Mouse (Mus musculus): ENCODE measurements around the gene Fosl1.

Gene Fosl1

DNA sequence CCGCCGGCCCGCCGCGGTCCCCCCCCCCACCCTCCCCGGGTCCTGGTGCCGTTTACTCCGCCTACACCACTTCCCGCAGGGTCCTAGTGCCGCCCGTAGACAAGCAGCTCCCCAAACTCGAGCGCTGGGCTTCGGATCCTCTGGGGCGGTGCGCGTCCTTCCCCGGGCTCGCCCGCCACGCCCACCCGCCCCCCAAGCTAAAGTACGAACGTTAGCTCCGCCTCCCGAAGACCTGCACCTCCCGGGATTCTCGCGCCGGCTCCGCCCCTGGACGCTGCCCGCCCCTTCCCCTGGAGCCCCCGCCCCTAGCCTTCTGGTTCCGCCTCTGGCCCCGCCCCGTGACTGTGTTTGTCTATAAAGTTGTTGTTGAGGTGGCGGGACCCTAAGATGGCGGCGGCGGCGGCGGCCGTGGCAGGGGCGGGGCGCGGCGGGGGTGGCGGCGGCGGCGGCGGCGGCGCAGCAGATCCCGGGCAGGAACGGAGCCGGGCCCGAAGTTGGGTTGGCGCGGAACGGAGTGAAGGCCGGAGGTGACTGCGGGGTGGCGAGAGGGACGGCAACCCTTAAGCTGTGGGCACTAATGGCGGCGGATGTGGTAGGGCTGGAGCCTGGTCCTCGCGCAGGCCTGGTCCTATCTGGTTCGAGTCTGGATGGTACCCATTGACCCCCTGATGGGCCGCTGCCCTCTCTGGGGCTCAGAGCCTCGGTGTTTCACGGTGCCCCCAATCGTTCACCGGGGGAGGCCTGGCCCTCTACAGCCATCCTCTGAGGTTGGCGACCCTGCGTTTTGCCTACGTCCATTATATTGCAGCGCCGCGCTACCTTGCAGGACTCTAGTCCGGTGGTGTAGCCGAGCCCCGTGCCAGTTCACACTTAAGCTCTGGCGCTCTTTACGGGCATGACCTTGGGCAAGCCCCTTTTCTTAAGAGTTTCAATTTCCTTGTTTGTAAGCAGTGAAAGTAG lies 22.3 kb upstream of the Fosl1 start, which contains the start of the genes Drap1 and AI837181:
TSS of gene Drap1 (minus strand) at position 198 of the 960 bp plus-strand sequence.
TSS of gene AI837181 (plus strand) at position 363 of the 960 bp plus-strand sequence.
- DNase-seq = peak; percentile 86 to 90

DNA sequence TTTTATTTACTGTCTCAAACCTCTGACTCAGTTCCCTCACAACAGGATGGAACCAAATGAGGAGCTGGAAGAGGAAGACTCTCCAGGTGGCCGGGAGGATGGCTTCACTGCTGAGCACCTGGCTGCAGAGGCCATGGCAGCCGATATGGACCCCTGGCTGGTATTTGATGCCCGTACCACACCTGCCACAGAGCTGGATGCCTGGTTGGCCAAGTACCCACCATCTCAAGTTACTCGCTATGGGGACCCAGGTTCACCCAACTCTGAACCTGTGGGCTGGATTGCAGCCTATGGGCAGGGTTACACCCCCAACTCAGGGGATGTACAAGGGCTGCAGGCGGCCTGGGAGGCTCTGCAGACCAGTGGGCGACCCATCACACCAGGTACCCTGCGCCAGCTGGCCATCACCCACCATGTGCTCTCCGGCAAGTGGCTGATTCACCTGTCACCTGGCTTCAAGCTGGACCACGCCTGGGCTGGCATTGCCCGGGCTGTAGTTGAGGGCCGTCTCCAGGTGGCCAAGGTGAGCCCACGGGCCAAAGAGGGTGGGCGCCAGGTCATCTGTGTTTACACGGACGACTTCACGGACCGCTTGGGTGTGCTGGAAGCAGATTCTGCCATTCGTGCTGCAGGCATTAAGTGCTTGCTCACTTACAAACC lies 21.3 kb upstream of the Fosl1 start:
- DNase-seq = no peak

DNA sequence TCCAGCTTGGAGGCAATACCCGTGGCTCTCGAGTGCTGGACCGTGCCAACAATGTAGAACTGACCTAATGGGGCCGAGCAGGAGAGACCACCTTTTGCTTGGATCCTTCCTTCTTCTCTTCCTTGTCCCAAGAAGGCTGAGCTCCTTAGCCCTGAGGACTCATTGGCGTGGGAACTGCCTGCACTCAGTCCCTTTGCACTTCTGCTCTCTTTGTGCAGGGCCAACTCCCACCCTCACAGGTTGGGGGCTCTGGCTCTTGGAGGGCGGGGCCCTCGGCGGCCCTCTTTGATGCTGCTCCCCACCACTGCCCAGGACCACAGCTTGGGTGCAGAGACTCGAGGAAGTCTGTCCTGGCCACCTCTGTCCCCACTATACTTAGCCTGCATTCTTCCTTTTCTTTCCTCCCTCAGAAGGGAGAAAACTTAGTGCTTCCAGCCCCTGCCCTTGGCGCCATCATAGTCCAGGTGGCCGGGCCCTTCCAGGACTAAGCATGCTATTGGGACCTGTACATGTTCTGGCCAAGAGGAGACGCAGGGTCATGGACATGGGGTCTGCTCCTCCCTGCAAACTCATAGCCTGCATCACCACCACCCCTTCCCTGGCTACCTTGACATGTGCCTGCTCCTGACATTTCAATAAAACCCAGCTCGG lies 20.6 kb upstream of the Fosl1 start:
- DNase-seq = no peak

DNA sequence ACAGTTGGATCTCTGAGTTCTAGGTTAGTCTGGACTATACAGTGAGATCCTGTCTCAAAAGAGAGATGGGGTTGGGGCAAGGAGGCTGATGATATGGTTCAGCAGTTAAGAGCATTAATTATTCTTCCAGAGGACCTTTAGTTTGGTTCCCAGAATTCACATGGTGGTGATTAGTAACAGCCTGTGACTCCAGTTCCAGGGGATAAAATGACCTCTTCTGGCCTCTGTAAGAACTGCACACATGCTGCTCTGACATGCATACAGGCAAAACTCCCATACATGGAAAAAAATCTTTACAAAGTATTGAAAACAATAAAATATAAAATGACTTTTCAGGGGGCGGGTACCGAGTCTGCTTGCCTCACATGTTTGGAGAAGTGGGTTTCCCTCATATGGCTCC lies 19.3 kb upstream of the Fosl1 start:
- DNase-seq = no peak

DNA sequence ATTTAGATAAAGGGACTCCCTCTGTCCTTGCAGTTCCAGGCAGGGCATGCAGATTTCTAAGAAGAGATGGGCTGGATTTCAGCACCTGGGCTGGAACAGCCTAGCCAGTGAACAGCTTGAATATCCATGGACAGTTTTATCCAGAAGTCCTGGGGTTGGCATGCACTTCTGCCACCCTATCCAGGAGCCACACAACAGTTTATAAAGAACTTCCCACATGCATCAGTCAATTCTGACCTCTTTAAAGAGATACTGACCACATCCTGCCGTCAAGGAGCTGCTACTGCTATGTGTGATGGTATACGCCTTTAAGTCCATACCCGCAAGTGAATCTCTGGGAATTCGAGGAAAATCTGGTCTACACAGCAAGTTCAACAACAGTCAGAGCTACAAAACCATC lies 18.1 kb upstream of the Fosl1 start:
- no peak for DNase-seq

DNA sequence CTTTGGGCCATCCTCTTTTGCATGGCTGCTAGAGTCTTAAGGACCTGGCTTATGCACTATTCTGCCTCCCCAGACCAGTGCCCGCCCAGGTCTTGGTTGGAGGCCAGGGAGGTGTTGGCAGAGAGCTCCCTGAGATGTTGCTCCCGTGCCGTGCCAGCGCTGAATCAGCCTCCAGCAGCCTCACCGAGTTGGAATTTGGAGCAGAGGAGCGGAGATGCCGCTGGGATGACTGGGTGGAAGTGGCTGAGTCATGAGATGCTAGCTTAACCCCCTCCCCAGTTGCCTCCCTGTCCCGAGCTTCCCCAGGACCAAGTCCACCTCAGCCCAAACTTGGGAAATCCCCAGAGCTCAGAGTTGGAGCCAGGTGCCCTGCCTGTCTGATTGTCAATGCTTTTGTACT lies 17.5 kb upstream of the Fosl1 start:
- no peak for DNase-seq

DNA sequence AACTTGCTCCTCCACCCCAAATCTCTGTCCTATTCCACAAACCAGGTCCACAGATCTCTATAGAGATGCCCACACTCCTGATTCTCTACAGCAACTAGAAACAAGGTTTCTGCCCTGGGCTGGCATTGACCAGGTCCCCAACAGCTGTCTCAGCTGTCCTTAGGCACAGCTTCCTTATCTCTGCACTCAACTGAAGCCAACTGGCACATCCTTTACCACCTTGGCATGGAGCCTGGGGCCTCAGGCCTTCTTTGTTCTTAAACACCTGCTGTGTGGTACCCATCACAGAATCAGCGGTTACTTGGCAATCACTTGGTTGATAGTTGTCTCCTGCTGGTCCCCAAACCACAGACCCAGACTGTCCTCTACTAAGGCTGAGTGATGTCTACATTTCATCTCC lies 16.9 kb upstream of the Fosl1 start:
- no peak for DNase-seq

DNA sequence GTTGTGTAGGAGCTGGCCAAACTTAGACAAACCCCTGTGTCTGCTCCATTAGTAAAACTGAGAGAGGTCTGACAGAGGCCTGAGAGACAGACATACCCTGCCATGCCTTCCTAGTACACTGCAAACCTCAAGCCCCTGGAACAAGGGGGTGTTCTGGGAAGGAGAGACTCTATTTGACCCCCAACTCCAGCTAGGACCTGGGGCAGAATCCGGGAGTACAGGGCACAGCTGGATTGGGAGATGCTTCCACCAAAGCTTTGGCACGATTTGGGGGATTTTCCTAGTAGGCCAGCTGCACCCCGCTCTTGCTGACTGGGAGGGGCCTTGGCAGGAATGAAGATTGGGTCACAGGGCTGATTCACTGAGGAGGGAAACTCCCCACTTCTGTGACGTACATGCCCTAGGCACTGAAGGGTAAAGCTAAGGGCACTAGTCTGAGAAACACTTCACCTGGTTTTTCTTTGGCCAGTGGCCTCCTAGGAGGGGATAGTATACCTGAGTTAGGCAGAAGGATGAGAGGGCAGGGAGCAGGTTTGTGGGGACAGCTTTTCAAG lies 15.4 kb upstream of the Fosl1 start:
- no peak for DNase-seq

DNA sequence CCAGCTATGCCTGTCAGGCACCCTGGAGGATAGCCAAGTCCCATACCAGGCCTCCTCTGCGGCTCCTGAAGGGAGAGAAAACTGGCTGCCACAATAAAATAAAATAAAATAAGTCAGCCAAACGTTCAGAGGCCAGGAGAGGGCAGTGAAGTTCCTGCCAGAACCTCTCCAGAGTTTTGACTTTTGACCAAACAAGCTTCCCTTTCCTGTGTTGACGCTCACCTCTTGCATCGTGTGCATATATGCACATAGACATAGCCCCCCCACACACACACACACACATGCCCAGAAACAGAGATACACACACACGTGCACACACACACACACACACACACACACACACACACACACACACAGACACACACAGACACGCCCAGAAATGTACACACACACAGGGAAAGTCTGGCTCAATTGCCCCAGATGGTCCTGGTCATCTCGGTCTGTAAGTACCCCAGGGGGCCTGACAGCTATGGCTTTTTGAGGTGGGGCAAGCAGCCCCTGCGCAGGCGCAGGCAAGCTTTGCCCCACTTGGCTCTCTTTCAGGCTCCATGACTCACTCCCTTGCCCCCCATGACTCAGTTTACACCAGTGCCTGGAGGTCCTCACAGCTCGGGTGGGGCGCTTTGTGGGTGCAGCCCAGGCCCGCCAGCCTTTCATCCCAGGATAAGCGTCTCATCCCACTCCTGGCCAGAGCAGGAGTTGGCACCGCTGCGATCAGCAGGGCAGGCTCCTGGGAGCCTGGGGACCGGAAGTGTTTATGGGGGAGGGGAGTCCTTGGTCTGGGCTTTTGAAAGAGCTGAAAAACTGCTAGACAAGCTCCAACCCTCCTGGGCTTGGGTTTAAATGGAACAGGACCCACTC lies 14.1 kb upstream of the Fosl1 start:
- DNase-seq = peak; percentile 47 to 67

DNA sequence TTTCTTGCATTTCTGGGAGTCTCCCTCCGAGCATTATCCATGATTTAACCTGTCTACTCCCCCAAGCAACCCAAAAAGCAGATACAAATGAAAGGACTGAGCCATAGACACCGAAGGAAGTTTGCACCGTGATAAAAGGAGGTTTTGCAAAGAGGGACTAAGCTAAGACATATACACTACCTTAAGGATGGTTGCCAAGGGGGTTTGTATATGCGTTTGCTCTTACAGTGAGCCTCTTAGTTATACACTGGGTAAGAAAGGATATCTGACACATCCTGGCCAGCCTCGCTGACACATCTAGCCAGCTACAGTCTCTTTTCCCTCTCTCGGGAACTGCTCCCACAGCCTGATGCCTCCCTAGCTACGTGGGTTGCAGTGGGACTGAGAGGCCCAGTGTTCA lies 13.4 kb upstream of the Fosl1 start:
- DNase-seq = no peak

DNA sequence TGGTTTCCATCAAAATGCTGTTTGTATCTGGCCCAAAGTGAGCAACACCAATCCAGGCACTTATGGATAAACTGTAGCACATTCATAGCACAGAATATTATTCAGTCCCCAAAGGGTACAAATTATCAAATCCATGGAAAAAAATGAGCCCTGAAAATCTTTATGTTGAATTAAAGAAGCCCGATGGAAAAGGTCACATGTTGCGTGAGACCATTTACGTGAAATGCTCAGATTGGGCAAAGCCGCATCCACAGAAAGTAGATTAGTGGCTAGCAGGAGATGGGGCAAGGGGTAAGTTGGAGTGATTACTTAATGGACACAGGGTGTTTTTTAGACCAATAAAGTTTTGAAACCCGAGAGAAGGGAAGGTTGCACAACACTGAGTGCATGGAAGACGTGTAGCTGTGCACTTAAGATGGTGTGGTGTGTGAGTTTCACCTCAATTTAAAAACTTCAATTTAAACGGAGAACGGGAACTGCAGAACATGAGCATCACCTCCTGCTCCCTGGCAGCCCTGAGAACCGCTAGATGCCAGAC lies 2.9 kb upstream of the Fosl1 start:
- no peak for DNase-seq

DNA sequence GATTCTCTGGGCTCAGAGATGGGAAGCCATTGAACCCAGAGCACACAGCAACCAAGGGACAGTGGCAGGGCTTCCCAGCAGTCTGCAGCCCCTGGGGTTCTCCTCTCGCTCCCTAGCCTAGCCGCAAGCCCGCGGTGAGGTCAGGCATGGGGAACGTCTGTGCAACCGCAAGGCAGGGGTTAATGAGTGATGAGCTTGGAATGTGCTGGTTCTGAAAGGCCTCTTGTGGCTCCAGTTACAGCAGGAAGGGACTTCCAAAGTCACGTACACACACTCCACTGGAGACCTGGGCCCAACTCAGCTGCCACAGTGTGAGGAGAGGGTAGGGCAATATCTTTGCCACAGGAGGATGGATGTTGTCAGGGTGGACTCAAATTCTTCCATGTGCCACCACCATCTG lies 2.4 kb upstream of the Fosl1 start:
- DNase-seq = no peak

DNA sequence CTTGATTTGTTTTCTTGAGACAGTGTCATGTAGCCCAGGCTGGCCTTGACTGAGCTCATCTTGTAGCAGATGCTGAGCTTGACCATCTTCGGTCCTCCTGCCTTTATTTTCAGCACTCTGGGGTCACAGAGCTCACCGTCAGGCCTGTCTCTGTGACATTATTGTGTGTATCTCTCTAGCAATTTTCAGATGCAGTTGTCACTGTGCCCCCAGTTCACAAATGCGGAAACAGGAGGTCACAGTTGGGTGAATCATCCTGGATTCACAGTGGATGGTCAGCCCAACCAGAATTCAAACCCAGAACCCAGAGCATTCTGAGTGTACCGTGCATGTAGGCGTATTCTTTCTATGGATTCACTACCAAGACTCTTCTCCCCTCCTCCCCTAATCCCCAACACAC lies 1.6 kb upstream of the Fosl1 start:
- no peak for DNase-seq

DNA sequence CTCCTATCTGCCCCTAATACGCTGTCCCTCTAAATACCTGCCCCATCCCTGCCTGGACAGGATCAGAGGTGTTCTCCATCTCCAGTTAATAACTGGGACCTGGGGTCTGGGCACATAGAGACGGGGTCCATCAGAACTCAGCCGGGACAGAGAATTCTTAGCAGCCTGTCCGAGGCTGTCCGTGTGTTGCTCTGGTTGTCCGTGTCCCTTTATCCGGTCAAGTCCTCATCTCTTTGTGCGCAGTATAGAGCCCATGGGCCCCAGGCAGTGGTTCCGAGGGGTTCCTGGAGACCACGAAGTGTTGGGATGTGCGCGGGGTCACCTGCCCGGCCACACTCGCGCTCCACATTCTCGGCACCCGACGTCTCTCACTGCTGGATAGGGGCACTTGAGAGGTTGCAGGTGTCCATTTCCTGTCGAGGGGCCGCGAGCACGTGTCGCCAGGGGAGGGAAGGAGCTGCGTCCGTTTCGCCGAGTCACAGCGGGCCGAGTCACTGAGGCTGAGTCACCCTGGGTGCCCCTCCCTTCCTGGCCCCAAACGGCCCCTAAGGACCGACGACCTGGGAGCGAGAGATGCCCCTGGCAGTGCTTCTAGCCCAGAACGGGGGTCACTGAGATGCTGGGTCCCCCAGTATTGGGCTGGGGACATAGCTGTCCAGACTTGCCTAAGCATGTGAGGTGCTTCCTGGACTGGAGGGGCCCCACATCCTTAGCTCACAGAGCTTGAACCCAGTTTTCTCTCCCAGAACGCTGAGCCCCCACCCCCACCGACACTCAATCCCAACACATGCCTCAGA lies 1.2 kb downstream of the Fosl1 start:
- DNase-seq = no peak

DNA sequence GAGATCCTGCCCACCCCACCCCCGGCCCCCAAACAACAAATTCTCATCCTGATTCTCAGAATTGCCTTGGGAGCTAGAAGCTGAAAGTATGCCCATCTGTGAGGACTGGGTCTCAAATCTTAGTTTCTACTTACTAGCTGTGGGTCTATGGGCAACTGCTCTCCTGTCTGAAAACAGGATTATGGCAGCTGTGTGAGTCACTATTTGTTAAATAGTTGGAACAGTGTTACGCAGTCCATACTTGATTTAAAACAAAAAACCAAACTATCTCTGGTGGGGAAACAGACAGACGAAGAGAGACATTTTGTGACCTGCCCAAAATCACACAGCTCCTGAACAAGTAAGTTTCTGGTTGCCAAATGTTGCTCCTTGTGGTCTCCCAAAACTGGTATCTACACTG lies 2.3 kb downstream of the Fosl1 start:
- DNase-seq = no peak

DNA sequence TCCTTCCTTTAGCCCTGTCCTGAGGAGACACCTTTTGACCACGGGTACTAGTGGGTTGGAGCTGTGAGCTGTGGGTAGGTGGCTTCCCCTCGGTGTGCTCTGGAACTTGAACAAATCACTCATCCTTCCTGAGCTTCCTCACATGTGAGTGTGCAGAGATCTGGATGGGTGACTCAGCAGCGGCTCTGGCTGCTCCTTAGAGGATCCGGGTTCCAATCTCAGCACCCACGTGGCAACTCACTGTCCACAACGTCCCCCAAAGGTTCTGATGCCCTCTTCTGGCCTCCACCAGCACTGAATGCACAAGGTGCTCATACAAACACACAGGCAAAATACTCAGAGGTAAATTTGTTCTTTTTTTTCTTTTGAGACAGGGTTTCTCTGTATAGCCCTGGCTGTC lies 4.4 kb downstream of the Fosl1 start:
- DNase-seq = no peak

DNA sequence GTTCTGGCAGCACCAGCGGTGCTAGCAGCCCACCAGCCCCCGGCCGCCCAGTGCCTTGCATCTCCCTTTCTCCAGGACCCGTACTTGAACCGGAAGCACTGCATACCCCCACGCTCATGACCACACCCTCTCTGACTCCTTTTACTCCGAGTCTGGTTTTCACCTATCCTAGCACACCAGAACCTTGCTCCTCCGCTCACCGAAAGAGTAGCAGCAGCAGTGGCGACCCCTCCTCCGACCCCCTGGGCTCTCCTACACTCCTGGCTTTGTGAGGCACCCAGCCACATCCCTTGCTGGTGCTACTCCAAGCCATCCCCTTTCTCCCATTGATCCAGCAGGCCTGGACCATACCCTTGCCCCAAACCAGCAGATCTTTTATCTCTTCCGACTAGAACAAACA lies 7.7 kb downstream of the Fosl1 start:
- no peak for DNase-seq

DNA sequence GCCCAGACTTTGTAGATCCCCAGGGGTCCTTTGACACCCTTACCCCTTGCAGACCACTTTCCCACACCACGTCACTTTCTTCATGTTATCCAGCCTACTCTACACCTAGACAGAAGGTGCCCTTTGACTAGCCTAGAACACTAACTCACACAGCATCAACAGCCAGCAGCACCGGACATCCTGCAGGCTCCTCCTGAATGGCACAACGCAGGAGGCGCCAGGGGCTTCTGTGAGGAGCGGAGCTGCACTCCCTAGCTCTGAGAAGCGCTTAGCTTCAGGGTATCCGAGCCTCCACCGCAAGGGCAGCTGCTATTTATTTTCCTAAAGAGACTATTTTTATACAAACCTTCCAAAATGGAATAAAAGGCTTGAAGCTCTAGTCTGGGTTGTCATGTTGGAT lies 8.2 kb downstream of the Fosl1 start:
- DNase-seq = no peak

DNA sequence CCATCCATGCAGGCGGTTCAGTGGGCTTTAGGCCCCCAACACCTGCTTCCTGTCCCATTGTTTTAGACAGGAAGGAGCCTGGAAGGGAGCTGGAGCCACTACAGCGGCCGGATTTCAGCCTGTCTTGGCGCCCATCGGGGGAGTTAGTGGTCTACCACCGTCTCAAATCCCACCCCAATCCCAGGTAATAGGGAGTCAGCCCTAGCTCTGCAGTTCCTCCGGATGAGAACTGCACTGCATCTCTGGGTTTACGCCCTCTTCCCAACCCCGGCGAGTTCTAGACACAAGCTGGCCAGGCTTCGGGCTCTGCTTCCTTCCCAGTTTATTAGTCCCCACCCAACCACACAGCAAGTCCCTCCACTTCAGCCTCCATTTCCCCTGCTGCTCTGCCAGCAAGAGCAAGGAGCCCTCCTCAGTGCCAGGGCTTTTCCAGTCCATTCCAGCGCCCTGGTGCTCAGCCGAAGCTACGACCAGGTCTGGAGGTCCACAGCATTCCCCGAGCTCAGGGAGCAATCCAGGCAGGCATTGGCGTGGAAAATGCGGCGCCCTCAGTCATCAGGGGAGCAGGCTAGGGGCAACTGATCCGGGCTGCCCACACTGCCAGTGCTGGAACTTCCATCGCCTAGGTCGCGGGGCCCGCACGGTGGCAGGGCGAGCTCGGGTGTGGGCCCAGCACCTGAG lies 9.0 kb downstream of the Fosl1 start:
- DNase-seq = no peak

DNA sequence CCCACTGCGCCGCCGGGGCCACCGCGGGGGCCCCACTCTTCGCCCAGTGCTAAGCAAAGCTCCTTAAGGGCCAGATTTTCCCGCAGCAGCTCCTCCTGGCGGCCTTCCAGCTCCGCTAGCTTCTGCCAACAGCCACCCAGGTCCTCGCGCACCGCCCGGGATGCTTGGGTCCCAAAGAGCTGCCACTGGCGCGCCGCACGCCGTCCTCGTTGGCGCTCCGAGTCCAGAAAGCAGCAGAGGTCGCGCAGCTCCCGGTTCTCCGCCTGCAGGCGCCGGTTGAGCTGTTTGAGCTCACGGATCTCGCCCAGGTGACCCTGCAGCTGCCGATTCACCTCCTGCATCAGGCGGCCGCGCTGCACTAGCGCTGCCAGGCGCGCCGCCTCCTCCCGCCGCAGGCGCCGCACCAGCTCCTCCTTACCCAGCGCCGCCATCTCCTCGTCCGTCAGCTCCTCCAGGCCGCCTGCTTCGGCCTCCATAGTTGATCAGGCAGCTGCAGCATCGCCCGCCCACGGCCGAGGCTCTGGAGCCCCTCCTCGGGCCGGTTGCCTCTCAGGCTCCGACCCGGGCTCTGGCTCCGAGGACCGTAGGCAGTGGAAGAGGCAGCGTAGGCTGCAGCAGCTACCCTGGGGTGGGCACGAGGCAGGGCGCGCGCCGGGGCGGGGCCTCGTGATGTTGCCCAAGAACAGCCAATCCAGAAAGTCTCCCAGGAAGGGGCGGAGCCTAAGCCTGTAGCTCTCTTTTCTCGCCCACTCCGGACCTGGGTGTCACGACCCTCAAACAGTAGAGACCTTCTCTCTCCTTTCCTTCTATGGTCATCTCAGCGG lies 9.8 kb downstream of the Fosl1 start:
- peak; percentile 92 to 93 for DNase-seq
